7 mouse cellular contexts compared by ENCODE assay signal in genomic region chr3:95992990-95993603, GRCm38 (mm10). TPM values are rescaled to one million over a fixed set of nuclear protein-coding genes. Genes with fewer than 3 reads are reported as not detected.
DNase-seq lines count a peak whose midpoint lies in the region; ATAC-seq and TF ChIP-seq lines count a peak whose summit lies in the region.

No protein-coding gene starts in this region.

- H3K27ac ChIP-seq in bone marrow, adult 2 months (ENCODE audit: control insufficient read depth, insufficient read depth, low read depth, low read length, poor library complexity) = peak overlapping the region; percentile 88; the same call in 1 of the 2 replicates
- H3K27ac ChIP-seq in cortical plate, adult 2 months (ENCODE audit: insufficient read depth, low read length) = peak overlapping the region; percentile 82
- H3K27ac ChIP-seq in hindbrain, embryonic 10.5 days = peak overlapping the region; percentile 100
- H3K27ac ChIP-seq in lung, embryonic 14.5 days (ENCODE audit: low read depth) = peak overlapping the region; percentile 30; the same call in 1 of the 2 replicates

- no peak for ATAC-seq in lung, embryonic 14.5 days (ENCODE audit: insufficient read depth)

- H3K36me3 ChIP-seq in hindbrain, embryonic 10.5 days = peaks cover 58% of the 10 kb centered on the region
- H3K36me3 ChIP-seq in lung, embryonic 14.5 days (ENCODE audit: insufficient read depth) = peaks cover 48% of the 10 kb centered on the region

- TF ChIP-seq POLR2A in bone marrow, adult 2 months (IDR thresholded peaks at IDR 0.05; ENCODE audit: borderline replicate concordance, control insufficient read depth, low read depth, low read length) = no peak
- TF ChIP-seq POLR2A in cortical plate, adult 2 months (IDR thresholded peaks at IDR 0.05; ENCODE audit: extremely low read depth, insufficient read depth, low read length) = 0 out of 2 replicates have a peak, but pooled peaks have one; percentile 16

- no peak overlapping the region for H3K4me3 ChIP-seq in bone marrow, adult 2 months (replicated peaks; ENCODE audit: control insufficient read depth, low read depth, low read length)
- H3K4me3 ChIP-seq in cortical plate, adult 2 months (ENCODE audit: insufficient read depth, low read length) = peak overlapping the region; percentile 77
- H3K4me3 ChIP-seq in hindbrain, embryonic 10.5 days = peak overlapping the region; percentile 77
- H3K4me3 ChIP-seq in lung, embryonic 14.5 days (ENCODE audit: low read depth, low read length) = peak overlapping the region; percentile 73

- H3K4me1 ChIP-seq in bone marrow, adult 2 months (ENCODE audit: control insufficient read depth, insufficient read depth, low read length) = peaks cover 3% of the 10 kb centered on the region; the same call in 1 of the 2 replicates
- peaks cover 8% of the 10 kb centered on the region; the same call in 1 of the 2 replicates for H3K4me1 ChIP-seq in cortical plate, adult 2 months (ENCODE audit: control insufficient read depth, insufficient read depth, low read length)
- H3K4me1 ChIP-seq in hindbrain, embryonic 10.5 days (replicated peaks) = peaks cover 60% of the 10 kb centered on the region
- H3K4me1 ChIP-seq in lung, embryonic 14.5 days (ENCODE audit: insufficient read depth) = peaks cover 13% of the 10 kb centered on the region

- TF ChIP-seq CTCF in bone marrow, adult 2 months (IDR thresholded peaks at IDR 0.05; ENCODE audit: control insufficient read depth, insufficient read depth, low read length) = no peak
- no peak for TF ChIP-seq CTCF in cortical plate, adult 2 months (IDR thresholded peaks at IDR 0.05; ENCODE audit: extremely low read depth, insufficient read depth, low read length)
- TF ChIP-seq CTCF in lung, embryonic 14.5 days (IDR thresholded peaks at IDR 0.05; ENCODE audit: low read depth) = no peak

- H3K9ac ChIP-seq in lung, embryonic 14.5 days = peak overlapping the region; percentile 92

- H3K27me3 ChIP-seq in hindbrain, embryonic 10.5 days (ENCODE audit: insufficient read depth, poor library complexity, severe bottlenecking) = no peaks in the 10 kb centered on the region
- no peaks in the 10 kb centered on the region for H3K27me3 ChIP-seq in lung, embryonic 14.5 days (ENCODE audit: insufficient read depth, low read length)

- DNase-seq in hindbrain, embryonic 10.5 days (ENCODE audit: low spot score) = no peak
- DNase-seq in lung, embryonic 14.5 days = no peak
- DNase-seq in testis, postnatal 14 days (ENCODE audit: low spot score) = peak; percentile 73
- no peak for DNase-seq in cerebellum, postnatal 25 days
- DNase-seq in c-Kit-positive CD71-positive TER-119-positive erythroid progenitor cells, embryonic 14.5 days (ENCODE audit: low spot score) = no peak

- no peaks in the 10 kb centered on the region for H3K9me3 ChIP-seq in hindbrain, embryonic 10.5 days
- H3K9me3 ChIP-seq in lung, embryonic 14.5 days (ENCODE audit: low read depth, low read length) = no peaks in the 10 kb centered on the region

- peak overlapping the region; percentile 73 for H3K4me2 ChIP-seq in lung, embryonic 14.5 days

- 61% methylated on average over 5 of the region's 5 CpGs for WGBS in bone marrow, adult 2 months
- WGBS in hindbrain, embryonic 10.5 days = 55% methylated on average over 5 of the region's 5 CpGs
- WGBS in lung, embryonic 14.5 days = 36% methylated on average over 5 of the region's 5 CpGs

RNA-seq across cellular contexts. Expression of gene Plekho1, which starts 2.7 kb away (rescaled TPM):
- polyA plus RNA-seq in bone marrow, adult 2 months (2011; ENCODE audit: insufficient read depth, insufficient read length, low replicate concordance, missing spikeins) = 36.1 and 59.2 TPM in 2 replicates
- 133 and 134 TPM in 2 replicates for polyA plus RNA-seq in cortical plate, adult 2 months (2012; rRNA removed)
- 75.0 and 83.5 TPM in 2 replicates for polyA plus RNA-seq in hindbrain, embryonic 10.5 days (2016; fragmentation: Nextera tagmentation; extraction: Ambion mirVana)
- 36.7 and 37.0 TPM in 2 replicates for polyA plus RNA-seq in lung, embryonic 14.5 days (2014; fragmentation: Nextera tagmentation; extraction: Ambion mirVana)

Comparison
In these comparisons a context has a peak if more than half of its experiments do, and no peak if none do; other contexts are left out.
1. H3K27ac ChIP-seq: peak in every context shown above with its lines; median percentile 100 in hindbrain, embryonic 10.5 days; 88 in bone marrow, adult 2 months; 82 in cortical plate, adult 2 months; 30 in lung, embryonic 14.5 days.